Mouse (Mus musculus): ENCODE data around the gene Spag16. TPM values are rescaled to one million over a fixed set of nuclear protein-coding genes. Genes with fewer than 3 reads are reported as not detected.

Spag16 gene
- polyA plus RNA-seq, 1 experiment, result 117 TPM

DNA sequence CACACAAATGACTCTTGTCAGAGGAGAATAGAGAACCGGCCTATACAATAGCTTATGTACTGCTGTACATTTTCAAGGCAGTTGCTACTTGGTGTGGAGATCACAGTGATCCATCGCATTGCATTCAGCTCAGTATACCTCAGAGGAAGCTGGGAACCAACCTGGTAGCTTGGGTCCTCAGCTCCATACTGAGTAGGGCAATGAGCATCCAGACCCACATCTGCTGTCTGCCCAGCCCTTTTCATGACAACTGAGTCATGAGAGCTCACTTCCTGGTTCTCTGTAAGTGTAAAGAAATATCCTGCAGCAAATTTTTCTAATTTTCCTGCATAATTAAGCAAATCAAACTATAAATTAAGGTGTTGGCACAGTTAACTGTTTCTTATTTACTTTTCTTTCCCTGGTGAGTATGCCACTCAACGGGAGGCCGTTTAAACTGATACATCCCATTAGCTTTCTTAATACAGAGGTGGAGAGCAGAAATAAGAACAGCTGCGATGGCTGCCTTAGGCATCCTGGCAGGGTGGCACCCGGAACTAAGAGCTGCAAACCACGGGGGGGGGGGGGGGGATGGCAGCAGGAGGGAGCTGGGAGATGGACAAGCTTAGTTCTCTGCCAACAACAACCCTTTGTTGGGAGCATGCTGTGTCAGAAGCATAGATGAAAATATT is 255.6 kb downstream of the Spag16 start:
- Histone ChIP-seq H3K27me3 (ENCODE audit: control insufficient read depth, insufficient read depth, low read length) (no peaks in the 10 kb centered on the region), H3K4me3 (ENCODE audit: control insufficient read depth, low read depth, low read length) (no peak overlapping the region), H3K36me3 (ENCODE audit: control insufficient read depth, insufficient read depth, low read length) (no peaks in the 10 kb centered on the region), H3K27ac (ENCODE audit: control insufficient read depth, insufficient read depth, low read depth, low read length) (no peak overlapping the region), H3K4me1 (ENCODE audit: control insufficient read depth, insufficient read depth, low read length) (no peaks in the 10 kb centered on the region)
- TF ChIP-seq POLR2A (IDR thresholded peaks at IDR 0.05; ENCODE audit: control insufficient read depth, low read depth, low read length) (no peak), CTCF (IDR thresholded peaks at IDR 0.05; ENCODE audit: control insufficient read depth, insufficient read depth, insufficient replicate concordance, low read depth, low read length) (no peak)

DNA sequence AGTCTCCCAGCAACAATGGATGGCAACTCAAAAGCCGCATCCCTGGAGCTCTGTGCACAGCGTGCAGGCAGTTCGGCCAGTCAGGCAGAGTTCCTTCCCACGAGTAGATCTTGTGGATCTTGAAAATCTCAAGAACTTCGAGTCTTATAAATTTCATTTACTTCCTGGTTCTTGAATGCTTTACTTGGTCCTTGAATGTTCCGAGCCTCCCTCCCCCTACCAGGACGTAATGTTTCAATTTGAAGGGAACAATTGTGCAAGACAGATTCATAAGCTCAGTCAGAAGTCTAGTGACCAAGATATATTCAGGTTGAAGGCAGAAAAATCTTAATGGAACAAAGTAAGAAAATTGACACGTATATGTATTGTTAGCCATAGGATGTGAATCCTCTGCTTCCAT is 277.9 kb downstream of the Spag16 start:
- no peak overlapping the region for H3K4me3 ChIP-seq (ENCODE audit: control insufficient read depth, low read depth, low read length)
- no peak overlapping the region for H3K27ac ChIP-seq (ENCODE audit: control insufficient read depth, insufficient read depth, low read depth, low read length)
- H3K36me3 ChIP-seq (ENCODE audit: control insufficient read depth, insufficient read depth, low read length), result no peaks in the 10 kb centered on the region
- no peak for TF ChIP-seq POLR2A (IDR thresholded peaks at IDR 0.05; ENCODE audit: control insufficient read depth, low read depth, low read length)
- TF ChIP-seq CTCF (IDR thresholded peaks at IDR 0.05; ENCODE audit: control insufficient read depth, insufficient read depth, insufficient replicate concordance, low read depth, low read length), result no peak
- H3K27me3 ChIP-seq (ENCODE audit: control insufficient read depth, insufficient read depth, low read length), result no peaks in the 10 kb centered on the region
- H3K4me1 ChIP-seq (ENCODE audit: control insufficient read depth, insufficient read depth, low read length), result no peaks in the 10 kb centered on the region

DNA sequence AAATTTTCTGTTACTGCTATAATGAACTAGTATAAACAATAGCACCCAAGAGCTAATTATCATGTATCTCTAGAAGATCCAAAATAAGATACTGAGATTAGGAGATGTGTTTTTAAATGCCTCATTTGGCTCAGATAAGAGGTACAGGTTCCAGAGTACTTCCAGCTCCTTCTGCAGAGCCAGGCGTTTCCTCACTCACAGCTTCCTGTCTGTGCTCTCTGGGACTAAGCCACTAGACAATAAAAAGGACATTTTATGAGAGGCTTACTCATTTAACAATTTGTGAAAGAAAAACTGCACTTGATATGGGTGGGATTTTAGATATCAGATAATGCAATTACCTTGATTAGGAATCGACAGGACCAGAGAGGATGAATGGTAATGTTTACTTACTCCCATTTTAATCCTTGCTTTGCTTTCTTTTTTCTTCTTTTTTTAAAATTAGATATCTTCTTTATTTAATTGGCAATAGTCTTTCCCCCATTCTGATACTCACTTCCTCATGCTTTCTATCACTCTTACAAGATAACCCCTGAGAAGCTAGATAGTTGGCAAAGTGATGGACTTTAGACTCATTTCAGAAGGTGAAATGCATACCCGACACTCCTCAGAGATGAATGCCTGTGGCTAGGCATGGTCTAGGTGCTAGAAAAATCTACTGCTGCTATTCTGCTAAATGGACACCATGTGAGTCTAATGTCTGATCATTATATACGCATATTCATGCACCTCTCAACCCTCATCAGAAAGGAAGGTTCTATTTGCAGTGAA is 289.6 kb downstream of the Spag16 start:
- no peak overlapping the region for H3K4me3 ChIP-seq (ENCODE audit: control insufficient read depth, low read depth, low read length)
- H3K4me1 ChIP-seq (ENCODE audit: control insufficient read depth, insufficient read depth, low read length), result no peaks in the 10 kb centered on the region
- TF ChIP-seq CTCF (IDR thresholded peaks at IDR 0.05; ENCODE audit: control insufficient read depth, insufficient read depth, insufficient replicate concordance, low read depth, low read length) (no peak), POLR2A (IDR thresholded peaks at IDR 0.05; ENCODE audit: control insufficient read depth, low read depth, low read length) (no peak)
- H3K27ac ChIP-seq (ENCODE audit: control insufficient read depth, insufficient read depth, low read depth, low read length), result no peak overlapping the region
- no peaks in the 10 kb centered on the region for H3K36me3 ChIP-seq (ENCODE audit: control insufficient read depth, insufficient read depth, low read length)
- no peaks in the 10 kb centered on the region for H3K27me3 ChIP-seq (ENCODE audit: control insufficient read depth, insufficient read depth, low read length)

DNA sequence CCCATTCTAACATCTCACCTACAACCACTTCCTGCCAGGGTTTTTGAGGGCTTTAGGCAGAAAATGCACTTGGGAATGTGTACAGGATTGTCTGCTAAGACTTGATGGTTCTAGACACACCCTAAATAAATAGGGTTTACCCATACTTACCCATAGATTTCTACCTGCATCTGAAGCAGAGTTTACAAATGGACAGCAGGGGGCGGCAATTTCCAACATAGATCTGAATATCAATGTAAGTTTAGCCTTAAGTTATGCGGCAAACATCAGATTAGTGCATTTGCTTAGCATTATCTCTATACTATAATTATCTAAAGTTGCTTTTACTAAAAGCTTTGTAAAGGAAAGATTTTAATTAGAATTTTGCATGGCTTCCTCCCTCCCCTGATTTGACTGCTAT is 301.3 kb downstream of the Spag16 start:
- TF ChIP-seq POLR2A (IDR thresholded peaks at IDR 0.05; ENCODE audit: control insufficient read depth, low read depth, low read length), result no peak
- no peak for TF ChIP-seq CTCF (IDR thresholded peaks at IDR 0.05; ENCODE audit: control insufficient read depth, insufficient read depth, insufficient replicate concordance, low read depth, low read length)
- H3K4me1 ChIP-seq (ENCODE audit: control insufficient read depth, insufficient read depth, low read length), result no peaks in the 10 kb centered on the region
- no peaks in the 10 kb centered on the region for H3K36me3 ChIP-seq (ENCODE audit: control insufficient read depth, insufficient read depth, low read length)
- H3K27me3 ChIP-seq (ENCODE audit: control insufficient read depth, insufficient read depth, low read length), result no peaks in the 10 kb centered on the region
- H3K4me3 ChIP-seq (ENCODE audit: control insufficient read depth, low read depth, low read length), result no peak overlapping the region
- H3K27ac ChIP-seq (ENCODE audit: control insufficient read depth, insufficient read depth, low read depth, low read length), result no peak overlapping the region

DNA sequence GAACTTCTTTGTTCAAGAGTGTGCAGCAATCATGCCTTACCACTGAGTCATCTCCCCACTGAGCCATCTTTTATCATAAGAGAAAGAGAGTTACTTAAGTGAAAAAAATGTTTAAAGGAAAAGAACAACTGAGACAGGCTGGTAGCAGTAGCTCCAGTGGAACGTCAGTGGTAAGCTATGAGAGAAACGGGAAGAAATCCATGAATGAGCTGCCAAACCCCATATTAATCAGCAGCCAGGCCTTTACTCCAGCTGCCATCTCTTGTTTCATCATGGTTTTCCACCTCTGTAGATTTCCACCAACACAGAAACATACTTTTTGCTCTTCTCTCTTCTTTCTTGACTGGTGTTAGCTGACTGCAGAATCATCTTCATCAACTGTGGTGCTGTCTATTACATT is 308.8 kb downstream of the Spag16 start:
- no peaks in the 10 kb centered on the region for H3K27me3 ChIP-seq (ENCODE audit: control insufficient read depth, insufficient read depth, low read length)
- H3K4me1 ChIP-seq (ENCODE audit: control insufficient read depth, insufficient read depth, low read length), result no peaks in the 10 kb centered on the region
- H3K36me3 ChIP-seq (ENCODE audit: control insufficient read depth, insufficient read depth, low read length), result no peaks in the 10 kb centered on the region
- no peak overlapping the region for H3K27ac ChIP-seq (ENCODE audit: control insufficient read depth, insufficient read depth, low read depth, low read length)
- no peak overlapping the region for H3K4me3 ChIP-seq (ENCODE audit: control insufficient read depth, low read depth, low read length)
- TF ChIP-seq CTCF (IDR thresholded peaks at IDR 0.05; ENCODE audit: control insufficient read depth, insufficient read depth, insufficient replicate concordance, low read depth, low read length) (no peak), POLR2A (IDR thresholded peaks at IDR 0.05; ENCODE audit: control insufficient read depth, low read depth, low read length) (no peak)

DNA sequence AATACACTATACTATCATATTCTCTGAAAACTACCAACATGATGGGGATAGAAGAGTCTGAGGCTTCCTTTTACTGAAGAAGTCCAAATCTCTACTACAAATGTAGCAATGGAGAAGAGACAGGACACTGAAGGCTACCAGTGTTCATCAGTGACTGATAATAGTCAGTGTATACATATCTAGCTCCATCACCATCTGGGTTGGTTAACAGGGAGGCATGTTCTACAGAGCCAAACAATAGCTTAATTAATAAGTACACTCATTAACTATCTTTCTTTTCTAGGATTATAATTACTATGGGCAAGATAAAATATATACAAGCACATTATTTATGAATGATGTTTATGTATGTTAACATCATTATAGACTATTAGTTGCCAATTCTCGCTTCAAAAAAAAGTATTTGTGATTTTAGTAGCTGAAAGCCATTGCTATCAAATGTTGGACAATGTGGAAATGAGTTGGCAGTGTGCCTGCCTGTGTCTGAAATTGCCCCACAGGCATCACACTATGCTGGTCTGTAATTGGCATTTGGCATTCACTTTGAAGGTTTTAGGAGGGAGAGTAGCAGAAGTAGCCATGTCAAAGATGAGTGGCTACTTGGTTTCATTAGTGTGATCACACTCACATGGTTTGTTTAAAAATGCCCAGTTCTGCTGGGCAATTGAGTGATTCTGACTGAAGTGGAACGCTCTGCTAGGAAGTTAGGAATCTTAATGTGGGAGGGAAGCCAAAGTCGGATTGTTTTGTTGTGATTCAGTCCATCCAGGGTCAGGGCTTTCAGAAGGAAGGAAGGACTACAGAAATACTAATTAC is 338.8 kb downstream of the Spag16 start:
- Histone ChIP-seq H3K4me3 (ENCODE audit: control insufficient read depth, low read depth, low read length) (no peak overlapping the region), H3K27me3 (ENCODE audit: control insufficient read depth, insufficient read depth, low read length) (no peaks in the 10 kb centered on the region), H3K27ac (ENCODE audit: control insufficient read depth, insufficient read depth, low read depth, low read length) (no peak overlapping the region), H3K36me3 (ENCODE audit: control insufficient read depth, insufficient read depth, low read length) (no peaks in the 10 kb centered on the region), H3K4me1 (ENCODE audit: control insufficient read depth, insufficient read depth, low read length) (no peaks in the 10 kb centered on the region)
- no peak for TF ChIP-seq CTCF (IDR thresholded peaks at IDR 0.05; ENCODE audit: control insufficient read depth, insufficient read depth, insufficient replicate concordance, low read depth, low read length)
- no peak for TF ChIP-seq POLR2A (IDR thresholded peaks at IDR 0.05; ENCODE audit: control insufficient read depth, low read depth, low read length)
